Mouse (Mus musculus): ENCODE results near the gene Fdxr.

DNA sequence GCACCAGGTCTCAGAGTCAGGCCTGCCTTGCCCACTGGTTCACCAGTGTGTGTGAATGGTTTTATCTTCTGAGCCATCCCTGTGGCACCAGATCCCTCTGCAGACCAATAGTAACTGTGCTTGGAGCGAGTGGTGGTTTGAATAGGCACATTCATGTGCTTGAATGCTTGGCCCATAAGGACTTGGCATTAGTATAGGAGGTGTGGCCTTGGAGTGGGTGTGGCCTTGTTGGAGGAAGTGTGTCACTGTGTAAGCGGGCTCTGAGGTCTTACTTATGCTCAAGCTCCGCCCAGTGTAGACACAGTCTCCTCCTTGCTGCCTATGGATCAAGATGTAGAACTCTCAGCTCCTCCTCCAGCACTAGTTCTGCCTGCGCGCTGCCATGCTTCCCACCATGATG is 10.5 kb upstream of the Fdxr start:
- TF ChIP-seq POLR2A (IDR thresholded peaks at IDR 0.05; ENCODE audit: extremely low read depth, insufficient read depth, low read length) (no peak), CTCF (IDR thresholded peaks at IDR 0.05; ENCODE audit: low read depth, low read length) (no peak)

All from liver, adult 2 months (tissue).